Mouse (Mus musculus) MEL (cell line): ENCODE measurements around the gene Vta1. TPM values are rescaled to one million over a fixed set of nuclear protein-coding genes. Genes with fewer than 3 reads are reported as not detected.

Experiments used
- DNase-seq: peaks from one replicate; pipeline ENCODE4 v3.0.0; 2011; ENCODE audit warnings: low read depth, low spot score
- H3K27ac ChIP-seq: 2 replicates; pipeline ENCODE4 v1.5.1; 2012; ENCODE audit warnings: low read depth, mild to moderate bottlenecking, control low read depth, low read length, moderate library complexity; ENCODE audit not compliant: control insufficient read depth
- H3K27me3 ChIP-seq, 2 experiments: fragments of 150-350 bp in 1 of 2; sonication (generic) in 1 of 2; 2 replicates each; pipeline ENCODE4 v1.6.1; 2012; ENCODE audit warnings: low read length in 2 of 2, mild to moderate bottlenecking in 2 of 2, improper control_type of control experiment in 1 of 2, moderate library complexity in 1 of 2; ENCODE audit not compliant: insufficient read depth in 2 of 2, control insufficient read depth in 1 of 2
- H3K36me3 ChIP-seq, 2 experiments: 2 replicates each; pipeline ENCODE4 v1.6.1; 2012 to 2014; ENCODE audit warnings: low read length in 2 of 2, improper control_type of control experiment in 1 of 2, inconsistent platforms in 1 of 2, mild to moderate bottlenecking in 1 of 2; ENCODE audit not compliant: insufficient read depth in 2 of 2, control insufficient read depth in 1 of 2
- H3K4me1 ChIP-seq, 2 experiments: fragments of 150-350 bp in 1 of 2; sonication (generic) in 1 of 2; 2 replicates each; pipeline ENCODE4 v1.6.1; 2012; ENCODE audit warnings: low read length in 2 of 2, improper control_type of control experiment in 1 of 2, mild to moderate bottlenecking in 1 of 2; ENCODE audit not compliant: insufficient read depth in 2 of 2, control insufficient read depth in 1 of 2
- H3K4me3 ChIP-seq, 2 experiments: fragments of 150-350 bp in 1 of 2; sonication (generic) in 1 of 2; 2 replicates each; pipeline ENCODE4 v1.5.1; 2012; ENCODE audit warnings: low read depth in 2 of 2, low read length in 2 of 2, mild to moderate bottlenecking in 2 of 2, moderate library complexity in 2 of 2, control low read depth in 1 of 2, improper control_type of control experiment in 1 of 2; ENCODE audit not compliant: control insufficient read depth in 1 of 2, insufficient read depth in 1 of 2
- H3K79me2 ChIP-seq: 2 replicates; pipeline ENCODE4 v1.6.1; 2012; ENCODE audit warnings: mild to moderate bottlenecking, low read length, moderate library complexity; ENCODE audit not compliant: control insufficient read depth, poor library complexity, insufficient read depth
- H3K9ac ChIP-seq: 2 replicates; pipeline ENCODE4 v1.6.1; 2012; ENCODE audit warnings: low read depth, mild to moderate bottlenecking, control low read depth, low read length, moderate library complexity; ENCODE audit not compliant: control insufficient read depth, poor library complexity, severe bottlenecking
- H3K9me3 ChIP-seq: fragments of 150-350 bp; sonication (generic); replicated peaks from 2 replicates; pipeline ENCODE4 v1.6.1; 2012; ENCODE audit warnings: mild to moderate bottlenecking, low read length, improper control_type of control experiment, moderate library complexity; ENCODE audit not compliant: insufficient read depth
- CHD2 ChIP-seq: IDR thresholded peaks from 2 replicates; pipeline ENCODE4 v1.6.1; 2011; ENCODE audit warnings: low read length, improper control_type of control experiment
- ELF1 ChIP-seq: IDR thresholded peaks from 2 replicates; pipeline ENCODE4 v1.6.1; 2014; ENCODE audit warnings: low read depth, mild to moderate bottlenecking, inconsistent platforms, low read length, improper control_type of control experiment, moderate library complexity
- EP300 ChIP-seq, 2 experiments: IDR thresholded peaks; 2 replicates each; pipeline ENCODE4 v1.6.1; 2011; ENCODE audit warnings: improper control_type of control experiment in 2 of 2, low read length in 2 of 2, low read depth in 1 of 2, mild to moderate bottlenecking in 1 of 2
- JUND ChIP-seq: IDR thresholded peaks from 2 replicates; pipeline ENCODE4 v1.6.1; 2011; ENCODE audit warnings: low read depth, mild to moderate bottlenecking, improper control_type of control experiment, low read length
- MAFK ChIP-seq: IDR thresholded peaks from 2 replicates; pipeline ENCODE4 v1.6.1; 2011; ENCODE audit warnings: low read depth, mild to moderate bottlenecking, low read length, improper control_type of control experiment, borderline replicate concordance
- MAX ChIP-seq: IDR thresholded peaks from 2 replicates; pipeline ENCODE4 v1.6.1; 2011; ENCODE audit warnings: low read length, improper control_type of control experiment
- RAD21 ChIP-seq: IDR thresholded peaks from 2 replicates; pipeline ENCODE4 v1.6.1; 2011; ENCODE audit warnings: mild to moderate bottlenecking, low read depth, low read length, improper control_type of control experiment
- RCOR1 ChIP-seq: IDR thresholded peaks from 2 replicates; pipeline ENCODE4 v1.6.1; 2012; ENCODE audit warnings: low read depth, mild to moderate bottlenecking, inconsistent platforms, low read length, improper control_type of control experiment
- TCF12 ChIP-seq: IDR thresholded peaks from 2 replicates; pipeline ENCODE4 v1.6.1; 2014; ENCODE audit warnings: low read depth, mild to moderate bottlenecking, inconsistent platforms, low read length, improper control_type of control experiment, moderate library complexity
- USF1 ChIP-seq: IDR thresholded peaks from 2 replicates; pipeline ENCODE4 v1.6.1; 2014; ENCODE audit warnings: low read depth, mild to moderate bottlenecking, inconsistent platforms, low read length, improper control_type of control experiment, moderate library complexity
- ZNF384 ChIP-seq: IDR thresholded peaks from 2 replicates; pipeline ENCODE4 v1.6.1; 2012; ENCODE audit warnings: low read depth, mild to moderate bottlenecking, inconsistent platforms, low read length, improper control_type of control experiment
- polyA plus RNA-seq, 2 experiments: library from polyadenylated mRNA; stranded (reverse) in 1 of 2; unstranded in 1 of 2; fragments of >175 nt in 1 of 2; fragments of >200 nt in 1 of 2; gene quantifications; 2 replicates each; pipeline versions ENCODE4 v1.2.1 to v1.2.4; 2012; ENCODE audit warnings: low replicate concordance in 2 of 2, low read depth in 1 of 2; ENCODE audit not compliant: insufficient read length in 2 of 2, insufficient read depth in 1 of 2, missing spikeins in 1 of 2
- total RNA-seq: library from RNA; depleted of rRNA; stranded (reverse); fragments of 300-350 nt; gene quantifications from 2 replicates; pipeline ENCODE4 v1.2.3, GENCODE M21; 2012

The Vta1 gene
- total and polyA plus RNA-seq, 3 experiments: 51.9 to 96.5 TPM; not detected in 1

DNA sequence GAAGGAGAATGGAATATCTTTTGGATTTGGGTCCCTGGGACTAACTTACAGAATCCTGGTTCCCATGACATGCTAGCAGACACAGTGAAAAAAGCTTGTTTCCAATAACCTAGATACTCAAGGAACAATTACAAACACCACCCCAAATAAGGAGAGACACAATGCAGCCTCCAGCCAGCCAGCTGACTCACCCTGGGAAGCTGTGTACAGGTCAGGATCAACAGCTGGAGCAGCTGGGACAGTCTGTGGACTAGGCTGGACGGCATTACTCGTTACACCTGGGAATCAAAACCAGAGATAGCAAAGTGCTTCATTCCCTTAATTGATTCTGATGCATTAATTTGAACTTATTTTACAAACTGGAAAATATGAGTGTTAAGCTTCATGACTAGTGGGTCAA lies 44.5 kb downstream of the Vta1 start:
- Histone ChIP-seq H3K79me2 (no peaks in the 10 kb centered on the region), H3K36me3 (peaks cover 0 to 4% of the 10 kb centered on the region in 2 experiments; a peak in 2 of 4 replicates), H3K9ac (no peak overlapping the region), H3K27ac (no peak overlapping the region), H3K4me3 (no peak overlapping the region)
- no peak for DNase-seq
- TF ChIP-seq TCF12: no peak
- no peak for TF ChIP-seq RCOR1
- no peak for TF ChIP-seq EP300 (IDR thresholded peaks at IDR 0.05; ENCODE audit: low read depth in 1 of 2, low read length in 2 of 2)
- no peak for TF ChIP-seq MAX
- TF ChIP-seq USF1: no peak
- TF ChIP-seq JUND: no peak
- no peak for TF ChIP-seq MAFK
- TF ChIP-seq, all 39 proteins: peak for 0
- no peaks in the 10 kb centered on the region for H3K27me3 ChIP-seq
- H3K9me3 ChIP-seq: no peaks in the 10 kb centered on the region
- H3K4me1 ChIP-seq: no peaks in the 10 kb centered on the region

DNA sequence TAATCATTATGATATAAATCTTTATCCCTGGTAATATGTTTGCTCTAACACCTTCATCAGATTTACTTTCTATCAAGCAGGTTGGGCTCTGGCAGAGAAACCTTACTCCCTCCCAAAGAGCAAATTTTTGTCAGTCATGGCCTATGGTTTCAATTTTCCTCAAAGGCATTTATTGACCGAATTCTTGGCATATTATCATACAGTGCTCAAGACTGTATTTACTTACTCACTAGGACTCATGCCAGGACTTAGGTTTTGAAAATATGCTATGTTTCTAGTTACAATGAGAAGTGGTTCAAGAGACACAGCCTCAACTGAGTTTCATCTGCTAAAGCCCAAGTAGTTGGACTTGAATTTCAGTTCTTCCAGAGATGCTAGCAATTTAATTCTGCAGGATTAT lies 65.7 kb downstream of the Vta1 start:
- no peak overlapping the region for H3K4me3 ChIP-seq
- no peaks in the 10 kb centered on the region for H3K4me1 ChIP-seq
- H3K79me2 ChIP-seq: no peaks in the 10 kb centered on the region
- H3K9me3 ChIP-seq: no peaks in the 10 kb centered on the region
- H3K27ac ChIP-seq: no peak overlapping the region
- no peak for DNase-seq
- no peaks in the 10 kb centered on the region for H3K36me3 ChIP-seq
- H3K27me3 ChIP-seq: no peaks in the 10 kb centered on the region
- H3K9ac ChIP-seq: no peak overlapping the region
- TF ChIP-seq RAD21 (no peak), ZNF384 (no peak), CHD2 (no peak), EP300 (IDR thresholded peaks at IDR 0.05; ENCODE audit: low read depth in 1 of 2, low read length in 2 of 2) (no peak)

DNA sequence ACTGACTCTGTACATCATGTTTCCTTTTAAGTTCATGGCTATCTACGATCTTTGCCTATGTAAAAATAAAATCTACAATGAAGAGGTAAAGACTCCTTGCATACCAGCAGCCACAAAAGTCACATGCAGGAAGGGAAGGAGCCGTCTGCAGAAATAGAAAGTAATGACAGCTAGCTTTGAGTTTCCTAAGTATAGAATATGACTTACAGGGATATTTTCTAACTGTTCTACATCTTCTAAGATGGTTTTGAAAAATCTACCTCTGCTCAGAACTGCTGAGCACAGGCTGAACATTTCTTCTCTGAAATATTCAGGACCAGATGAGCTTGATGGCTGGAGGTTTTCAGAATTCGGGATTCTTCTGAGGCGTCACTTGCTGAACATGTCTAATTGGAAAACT lies 66.3 kb downstream of the Vta1 start:
- DNase-seq: no peak
- Histone ChIP-seq H3K36me3 (no peaks in the 10 kb centered on the region), H3K9me3 (no peaks in the 10 kb centered on the region), H3K4me1 (no peaks in the 10 kb centered on the region), H3K79me2 (no peaks in the 10 kb centered on the region), H3K4me3 (no peak overlapping the region), H3K27me3 (no peaks in the 10 kb centered on the region), H3K9ac (no peak overlapping the region), H3K27ac (no peak overlapping the region)
- TF ChIP-seq ELF1: no peak
- no peak for TF ChIP-seq ZNF384
- TF ChIP-seq JUND: no peak
- TF ChIP-seq USF1: no peak
